Mouse (Mus musculus) heart, embryonic 11.5 days (tissue): ENCODE measurements around the gene Mdm2. TPM values are rescaled to one million over a fixed set of nuclear protein-coding genes. Genes with fewer than 3 reads are reported as not detected.

Source experiments
- ATAC-seq: fragments of 200-750 bp; cut with Nextera tagmentation; replicated peaks from 2 replicates; pipeline ENCODE4 v1.8.0; 2017; ENCODE audit warnings: moderate library complexity; ENCODE audit not compliant: insufficient number of reproducible peaks, low FRiP score, low TSS enrichment
- H3K27ac ChIP-seq: fragments of 300-500 bp; sonication (generic); 2 replicates; pipeline ENCODE4 v1.5.1; 2014; ENCODE audit warnings: mild to moderate bottlenecking, low read depth, low read length
- H3K27me3 ChIP-seq: fragments of 300-500 bp; sonication (generic); 2 replicates; pipeline ENCODE4 v1.6.1; 2014; ENCODE audit warnings: mild to moderate bottlenecking, low read length, mixed read lengths; ENCODE audit not compliant: control insufficient read depth, insufficient read depth
- H3K36me3 ChIP-seq: fragments of 300-500 bp; sonication (generic); 2 replicates; pipeline ENCODE4 v1.6.1; 2014; ENCODE audit warnings: mild to moderate bottlenecking, low read length, moderate library complexity, mixed read lengths; ENCODE audit not compliant: control insufficient read depth, insufficient read depth
- H3K4me1 ChIP-seq: fragments of 300-500 bp; sonication (generic); 2 replicates; pipeline ENCODE4 v1.6.1; 2014; ENCODE audit warnings: low read length; ENCODE audit not compliant: control insufficient read depth, insufficient read depth
- H3K4me2 ChIP-seq: fragments of 300-500 bp; sonication (generic); 2 replicates; pipeline ENCODE4 v1.6.1; 2014; ENCODE audit warnings: mild to moderate bottlenecking, moderate library complexity
- H3K4me3 ChIP-seq: fragments of 300-500 bp; sonication (generic); 2 replicates; pipeline ENCODE4 v1.5.1; 2014; ENCODE audit warnings: low read depth, low read length
- H3K9ac ChIP-seq: fragments of 300-500 bp; sonication (generic); 2 replicates; pipeline ENCODE4 v1.6.1; 2014; ENCODE audit warnings: mild to moderate bottlenecking, low read depth, low read length, moderate library complexity
- H3K9me3 ChIP-seq: fragments of 300-500 bp; sonication (generic); replicated peaks from 2 replicates; pipeline ENCODE4 v1.6.1; 2016; ENCODE audit warnings: low read length; ENCODE audit not compliant: control insufficient read depth
- WGBS: fragments of 180-500 bp; shearing (Covaris S2); extraction: QIAGEN DNeasy Blood & Tissue Kit; methylation state at CpG from one replicate; pipeline ENCODE4 v1.1.7; 2014; ENCODE audit not compliant: insufficient replicate concordance; 5-methylcytosine and 5-hydroxymethylcytosine counted together
- polyA plus RNA-seq: library from polyadenylated mRNA; unstranded; fragments of >200 nt; fragmentation: Nextera tagmentation; extraction: Ambion mirVana; gene quantifications from 2 replicates; pipeline ENCODE4 v1.2.1, GENCODE M21; 2014

The Mdm2 gene
- polyA plus RNA-seq, 1 experiment from 2014 or later = 62.2 TPM

DNA sequence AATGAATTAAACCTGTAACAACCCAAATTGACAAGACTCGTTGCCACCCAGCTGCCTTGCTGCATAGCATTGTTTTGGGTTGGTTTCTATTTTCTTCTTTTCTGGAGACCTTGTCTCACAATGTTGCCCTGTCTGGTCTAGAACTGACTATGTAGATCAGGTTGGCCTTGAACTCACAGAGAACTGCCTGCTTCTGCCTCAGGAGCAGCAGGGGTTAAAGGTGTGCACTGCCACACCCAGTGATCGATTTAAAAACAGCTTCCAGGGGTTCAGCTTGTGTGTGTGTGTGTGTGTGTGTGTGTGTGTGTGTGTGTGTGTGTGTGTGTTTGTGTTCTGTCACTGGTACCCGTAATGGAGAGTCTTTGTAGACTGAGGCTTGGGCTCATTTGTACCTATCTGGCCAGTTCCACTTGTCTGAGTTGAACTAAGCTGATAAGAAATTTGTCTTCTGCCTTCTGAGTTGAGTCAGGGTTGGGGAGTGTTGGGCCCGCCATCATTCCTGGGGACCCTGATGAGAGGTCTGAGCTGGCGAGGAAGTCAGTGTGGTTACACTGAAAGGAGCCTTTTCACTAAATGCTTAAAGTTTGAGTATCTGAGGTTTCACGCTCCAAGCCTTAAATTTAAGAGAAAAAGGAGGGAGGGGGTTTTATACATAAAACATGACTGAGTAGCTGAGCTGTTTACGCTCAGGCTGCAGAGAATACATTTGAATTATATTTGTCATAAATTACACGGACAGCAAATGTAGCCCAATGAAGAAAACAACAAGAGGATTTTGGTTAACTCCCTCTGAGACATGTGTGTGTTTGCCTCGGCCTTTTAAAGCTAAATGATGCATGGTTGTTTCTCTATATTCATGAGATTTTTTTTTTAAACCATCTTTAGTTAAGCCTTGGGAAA lies 44.9 kb downstream of the Mdm2 start:
- no peak for ATAC-seq
- H3K9me3 ChIP-seq = no peaks in the 10 kb centered on the region
- H3K9ac ChIP-seq = no peak overlapping the region
- H3K4me1 ChIP-seq = no peaks in the 10 kb centered on the region
- H3K4me2 ChIP-seq = no peak overlapping the region
- H3K4me3 ChIP-seq = no peak overlapping the region
- H3K27me3 ChIP-seq = no peaks in the 10 kb centered on the region
- no peaks in the 10 kb centered on the region for H3K36me3 ChIP-seq
- WGBS = 68% methylated on average over 9 of the region's 9 CpGs
- H3K27ac ChIP-seq = no peak overlapping the region

DNA sequence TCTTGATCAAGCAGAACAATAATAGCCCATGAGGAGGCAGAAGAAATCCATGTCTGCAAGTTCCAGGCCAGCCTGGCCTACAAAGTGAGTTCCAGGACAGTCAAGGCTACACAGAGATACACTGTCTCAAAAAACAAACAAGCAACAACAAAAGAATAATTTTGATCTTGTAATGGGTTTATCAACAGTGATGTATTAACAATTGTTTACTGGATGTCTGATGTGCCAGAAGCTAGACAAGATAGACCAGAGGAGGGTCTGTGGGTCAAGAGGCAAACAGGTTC lies 45.7 kb downstream of the Mdm2 start:
- Histone ChIP-seq H3K9me3 (no peaks in the 10 kb centered on the region), H3K27me3 (no peaks in the 10 kb centered on the region), H3K27ac (no peak overlapping the region), H3K9ac (no peak overlapping the region), H3K36me3 (no peaks in the 10 kb centered on the region), H3K4me1 (no peaks in the 10 kb centered on the region), H3K4me2 (no peak overlapping the region), H3K4me3 (no peak overlapping the region)
- ATAC-seq = no peak

DNA sequence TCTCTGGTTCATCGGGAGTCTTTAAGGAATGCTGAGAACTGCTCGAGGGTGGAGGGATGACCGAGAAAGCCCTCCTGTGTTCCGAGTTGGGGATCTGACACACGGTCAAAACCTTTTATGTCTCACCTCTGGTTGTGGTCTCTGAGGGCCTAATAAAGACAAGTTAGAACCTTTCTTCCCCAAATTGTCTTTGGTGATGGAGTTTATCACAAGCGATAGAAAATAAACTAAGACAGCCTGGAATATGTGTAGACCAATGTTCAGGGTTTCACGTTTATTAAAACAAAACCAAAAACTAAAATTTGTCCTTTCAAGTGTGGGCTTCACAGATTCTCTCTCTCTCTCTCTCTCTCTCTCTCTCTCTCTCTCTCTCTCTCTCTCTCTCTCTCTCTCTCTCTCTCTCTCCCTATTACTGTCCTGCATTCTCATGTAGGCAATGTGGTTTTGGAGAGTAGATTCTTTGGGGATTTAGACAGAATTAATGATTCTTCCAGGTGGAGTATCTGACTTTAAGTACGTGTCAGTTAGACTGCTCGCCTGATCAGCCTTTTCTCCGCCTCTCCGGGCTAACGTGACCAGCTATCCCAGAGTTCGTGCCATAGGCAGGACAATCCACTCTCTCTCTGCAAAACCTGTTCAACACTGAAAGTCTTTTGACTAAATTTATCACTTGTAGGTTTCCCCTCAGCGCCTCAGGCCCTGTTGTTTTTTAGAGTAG lies 46.2 kb downstream of the Mdm2 start:
- WGBS = 53% methylated on average over 14 of the region's 14 CpGs
- ATAC-seq = no peak
- H3K4me3 ChIP-seq = no peak overlapping the region
- H3K36me3 ChIP-seq = no peaks in the 10 kb centered on the region
- H3K9me3 ChIP-seq = no peaks in the 10 kb centered on the region
- H3K9ac ChIP-seq = 0 out of 2 replicates have a peak overlapping the region, but pooled peaks have one; percentile 30
- H3K27me3 ChIP-seq = no peaks in the 10 kb centered on the region
- H3K4me1 ChIP-seq = no peaks in the 10 kb centered on the region
- H3K27ac ChIP-seq = no peak overlapping the region
- peak overlapping the region; percentile 59 for H3K4me2 ChIP-seq

DNA sequence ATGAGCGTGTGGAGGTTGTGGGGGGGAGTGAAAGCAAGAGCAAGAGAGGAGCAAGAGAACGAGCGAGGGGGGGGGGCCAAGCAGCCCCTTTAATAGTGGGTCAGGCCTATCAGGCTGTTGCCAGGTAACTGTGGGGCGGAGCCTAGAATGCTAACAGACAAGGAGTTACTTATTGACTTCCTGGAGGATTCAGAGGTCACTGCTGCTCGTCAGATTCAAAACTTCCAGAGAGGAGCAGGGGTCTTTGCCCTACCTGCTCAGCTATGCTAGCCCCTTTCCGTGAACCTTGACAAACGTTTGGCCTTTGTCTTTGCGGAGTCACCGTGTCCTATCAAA lies 46.7 kb downstream of the Mdm2 start:
- Histone ChIP-seq H3K4me1 (no peaks in the 10 kb centered on the region), H3K27me3 (no peaks in the 10 kb centered on the region), H3K4me2 (peak overlapping the region; percentile 59), H3K9ac (0 out of 2 replicates have a peak overlapping the region, but pooled peaks have one; percentile 30), H3K36me3 (no peaks in the 10 kb centered on the region), H3K9me3 (no peaks in the 10 kb centered on the region), H3K4me3 (no peak overlapping the region), H3K27ac (no peak overlapping the region)
- ATAC-seq = no peak
- 29% methylated on average over 9 of the region's 9 CpGs for WGBS

DNA sequence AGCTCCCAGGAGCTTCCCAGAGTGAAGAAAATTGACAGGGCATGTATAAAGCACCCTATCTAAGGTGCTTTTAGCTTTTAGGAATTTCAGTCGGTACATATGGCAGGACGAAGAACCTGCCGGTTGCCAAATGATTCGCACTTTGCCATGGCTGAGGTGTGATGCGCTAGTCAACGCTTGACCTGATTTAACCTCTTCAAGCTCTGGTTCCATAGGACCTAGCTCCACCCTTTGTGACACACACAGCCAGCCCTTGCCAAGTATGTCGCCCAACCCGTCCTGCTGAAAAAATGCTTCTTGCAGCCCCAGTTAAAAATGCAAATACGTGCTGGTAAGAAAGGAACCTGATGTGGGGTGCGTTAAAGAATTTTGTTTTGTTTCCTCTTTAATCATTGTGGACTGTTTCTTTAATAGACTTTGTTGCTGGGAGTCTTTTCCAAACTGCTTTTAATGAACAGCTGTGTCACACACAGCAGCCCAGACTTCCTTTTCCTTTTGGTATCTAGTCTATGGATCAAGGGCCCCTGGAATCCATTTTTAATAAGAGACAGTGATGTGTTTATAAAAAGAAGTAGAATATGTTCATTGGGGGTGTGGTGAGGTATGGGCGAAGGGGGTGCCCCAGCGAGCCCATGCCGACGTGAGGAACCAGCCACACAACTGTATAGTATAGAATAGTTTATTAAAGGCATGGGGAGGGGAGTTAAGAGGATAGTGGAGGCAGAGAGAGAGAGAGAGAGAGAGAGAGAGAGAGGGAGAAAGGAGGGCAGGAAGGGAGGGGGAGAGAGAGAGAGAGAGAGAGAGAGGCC lies 47.3 kb downstream of the Mdm2 start:
- ATAC-seq = no peak

DNA sequence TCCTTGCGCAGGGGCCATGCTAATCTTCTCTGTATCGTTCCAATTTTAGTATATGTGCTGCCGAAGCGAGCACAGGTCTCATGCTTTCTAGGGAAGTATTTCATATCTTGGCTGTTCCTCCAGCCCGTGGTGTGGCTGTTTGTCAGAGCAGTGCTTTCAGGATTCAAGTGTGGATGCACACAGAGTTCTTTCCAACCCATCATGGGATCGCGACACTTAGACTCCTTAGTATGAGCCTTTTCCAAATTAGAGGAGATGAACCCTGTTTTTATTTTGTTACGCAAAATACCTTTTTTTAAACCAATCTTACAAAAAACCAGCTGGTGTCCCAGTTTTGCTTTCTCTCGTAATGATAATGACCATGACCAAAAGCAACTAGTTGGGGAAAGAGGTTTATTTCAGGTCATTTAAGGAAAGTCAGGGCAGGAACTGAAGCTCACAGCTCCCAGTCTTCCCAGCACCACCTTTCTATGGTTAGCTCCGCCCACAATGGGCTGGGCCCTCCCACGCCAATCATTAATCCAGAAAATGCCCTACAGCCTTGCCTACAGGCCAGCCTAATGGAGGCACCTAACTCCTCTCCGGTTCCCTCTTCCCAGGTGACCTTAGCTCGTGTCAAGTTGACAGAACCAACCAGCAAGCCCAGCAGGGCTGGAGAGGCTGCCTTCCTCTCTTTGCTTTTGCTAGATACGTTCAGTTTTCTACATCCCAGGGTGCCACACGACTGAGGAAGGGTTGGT lies 48.1 kb downstream of the Mdm2 start:
- 73% methylated on average over 15 of the region's 15 CpGs for WGBS

More for the DNA sequence above, 47.3 kb downstream of the Mdm2 start:
- Histone ChIP-seq H3K9me3 (no peaks in the 10 kb centered on the region), H3K27ac (no peak overlapping the region), H3K27me3 (no peaks in the 10 kb centered on the region), H3K4me2 (peak overlapping the region; percentile 59), H3K36me3 (no peaks in the 10 kb centered on the region), H3K4me3 (no peak overlapping the region), H3K9ac (no peak overlapping the region), H3K4me1 (no peaks in the 10 kb centered on the region)
- WGBS = 72% methylated on average over 14 of the region's 14 CpGs

DNA sequence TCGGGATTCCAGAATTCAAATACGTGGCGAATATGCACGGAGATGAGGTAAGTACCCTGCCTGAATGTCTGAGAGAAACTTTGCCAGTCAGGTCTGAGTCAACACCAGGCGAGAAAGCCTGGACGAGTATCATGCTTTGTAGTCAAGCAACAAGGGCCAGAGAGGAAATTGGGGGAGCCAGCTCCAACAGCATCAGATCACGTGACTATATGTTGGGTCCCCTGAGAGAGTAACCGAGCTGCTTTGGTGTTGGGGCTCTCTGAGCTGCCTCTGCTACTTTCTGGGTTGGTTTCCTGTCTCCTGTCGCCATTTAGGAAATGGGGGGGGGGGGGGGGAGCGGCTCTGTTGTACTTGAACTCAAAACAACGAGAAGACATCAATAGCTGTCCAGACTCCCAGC lies 50.7 kb downstream of the Mdm2 start:
- Histone ChIP-seq H3K4me3 (no peak overlapping the region), H3K9me3 (no peaks in the 10 kb centered on the region), H3K4me1 (no peaks in the 10 kb centered on the region), H3K9ac (no peak overlapping the region), H3K36me3 (no peaks in the 10 kb centered on the region), H3K27me3 (no peaks in the 10 kb centered on the region), H3K4me2 (no peak overlapping the region), H3K27ac (no peak overlapping the region)
- no peak for ATAC-seq
- WGBS = 58% methylated on average over 11 of the region's 11 CpGs

More for the DNA sequence above, 48.1 kb downstream of the Mdm2 start:
- Histone ChIP-seq H3K4me2 (no peak overlapping the region), H3K4me1 (no peaks in the 10 kb centered on the region), H3K27ac (no peak overlapping the region), H3K4me3 (no peak overlapping the region), H3K9me3 (no peaks in the 10 kb centered on the region), H3K27me3 (no peaks in the 10 kb centered on the region), H3K36me3 (no peaks in the 10 kb centered on the region), H3K9ac (no peak overlapping the region)
- ATAC-seq = no peak

DNA sequence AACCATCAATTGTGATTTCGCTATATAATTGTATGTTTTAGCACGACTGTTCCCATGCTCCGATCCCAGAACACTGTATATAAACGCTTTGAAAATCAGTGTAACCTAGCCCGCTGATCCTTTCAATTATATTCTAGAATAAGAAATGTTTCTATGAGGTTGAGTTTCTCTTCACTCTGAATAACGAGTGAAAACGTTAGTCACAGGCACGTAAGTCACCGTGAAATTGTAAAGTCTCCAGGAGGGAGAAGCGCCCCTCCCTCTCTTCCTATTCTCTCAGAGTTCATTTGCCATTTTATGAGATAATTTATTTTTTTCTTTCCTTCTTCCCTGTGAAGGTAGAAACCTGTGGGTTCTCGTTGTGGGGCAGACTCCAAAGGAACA lies 51.1 kb downstream of the Mdm2 start:
- Histone ChIP-seq H3K36me3 (no peaks in the 10 kb centered on the region), H3K4me3 (no peak overlapping the region), H3K4me2 (no peak overlapping the region), H3K4me1 (no peaks in the 10 kb centered on the region), H3K27ac (no peak overlapping the region), H3K9ac (no peak overlapping the region), H3K27me3 (no peaks in the 10 kb centered on the region), H3K9me3 (no peaks in the 10 kb centered on the region)
- WGBS = 74% methylated on average over 11 of the region's 11 CpGs
- ATAC-seq = no peak
